Mouse (Mus musculus): ENCODE results near the gene Calml3. TPM values are rescaled to one million over a fixed set of nuclear protein-coding genes. Genes with fewer than 3 reads are reported as not detected.
A peak's percentile ranks its signal among the peaks of the same experiment; 100 is the strongest.

The Calml3 gene
- polyA plus RNA-seq, 1 experiment from 2014 or later: not detected

DNA sequence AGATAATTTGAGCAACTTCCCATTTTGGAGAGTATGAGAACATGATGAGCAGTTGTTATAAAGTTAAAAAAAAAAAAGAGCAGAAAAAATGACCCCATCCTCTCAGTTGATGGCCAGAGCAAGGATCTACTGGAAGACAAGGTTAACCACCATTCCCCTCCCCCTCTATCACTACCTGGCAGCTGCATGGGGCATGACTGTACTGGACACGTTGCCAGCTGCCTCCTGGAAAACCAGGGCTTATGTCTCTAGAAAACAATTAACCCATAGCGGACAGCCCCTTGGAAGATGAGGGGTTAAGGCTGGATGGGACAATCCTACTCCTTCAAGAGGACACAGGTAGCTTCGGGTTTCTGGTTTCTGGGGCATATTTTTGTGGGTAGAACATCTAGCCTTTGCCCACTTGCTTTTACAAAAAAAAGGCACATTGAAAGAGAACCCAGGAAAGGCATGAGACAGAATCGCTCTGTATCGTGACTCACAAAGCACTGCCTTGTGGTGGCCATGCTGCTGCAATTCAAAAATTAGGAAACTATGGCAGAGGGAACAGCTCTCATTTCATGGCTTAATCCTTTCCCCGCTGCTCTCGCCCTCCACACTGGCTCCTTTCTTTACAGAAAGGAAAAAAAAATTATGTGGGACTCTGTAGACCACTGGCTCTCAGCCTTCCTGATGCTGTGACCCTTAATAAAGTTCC is 3.2 kb upstream of the Calml3 start:
- ATAC-seq (ENCODE audit: low FRiP score, low read depth): no peak
- no peaks in the 10 kb centered on the region for H3K9me3 ChIP-seq
- H3K27ac ChIP-seq (replicated peaks): no peak overlapping the region
- no peaks in the 10 kb centered on the region for H3K4me1 ChIP-seq
- no peak overlapping the region for H3K4me3 ChIP-seq
- H3K36me3 ChIP-seq: no peaks in the 10 kb centered on the region
- no peaks in the 10 kb centered on the region for H3K27me3 ChIP-seq
- WGBS: 82% methylated on average over 7 of the region's 7 CpGs
- H3K4me2 ChIP-seq (replicated peaks): no peak overlapping the region
- H3K9ac ChIP-seq (replicated peaks): no peak overlapping the region

DNA sequence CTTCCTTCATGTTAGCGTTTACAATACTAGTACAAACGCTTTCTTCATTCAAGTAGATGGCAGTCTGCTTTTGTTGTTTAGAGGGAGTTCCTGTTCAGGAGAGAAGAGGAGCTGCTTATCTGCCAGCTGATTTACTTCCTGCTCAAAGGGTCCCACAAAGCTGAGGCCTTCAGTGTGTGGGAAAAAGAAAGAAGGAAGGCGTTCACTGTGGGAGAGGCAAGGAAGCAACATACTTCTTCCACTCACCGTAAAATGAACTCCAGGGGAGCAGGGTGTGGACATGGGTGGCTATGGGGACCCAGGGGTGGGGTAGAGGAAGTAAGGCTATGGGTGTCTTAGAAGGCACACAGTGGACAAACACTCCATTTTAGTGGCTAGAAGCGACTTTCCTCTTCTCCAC is 1.5 kb upstream of the Calml3 start:
- Histone ChIP-seq H3K9me3 (no peaks in the 10 kb centered on the region), H3K4me1 (no peaks in the 10 kb centered on the region), H3K4me3 (no peak overlapping the region), H3K36me3 (no peaks in the 10 kb centered on the region), H3K9ac (replicated peaks) (no peak overlapping the region), H3K27me3 (no peaks in the 10 kb centered on the region), H3K27ac (replicated peaks) (no peak overlapping the region), H3K4me2 (replicated peaks) (no peak overlapping the region)
- no peak for ATAC-seq (ENCODE audit: low FRiP score, low read depth)
- 87% methylated on average over 5 of the region's 5 CpGs for WGBS

DNA sequence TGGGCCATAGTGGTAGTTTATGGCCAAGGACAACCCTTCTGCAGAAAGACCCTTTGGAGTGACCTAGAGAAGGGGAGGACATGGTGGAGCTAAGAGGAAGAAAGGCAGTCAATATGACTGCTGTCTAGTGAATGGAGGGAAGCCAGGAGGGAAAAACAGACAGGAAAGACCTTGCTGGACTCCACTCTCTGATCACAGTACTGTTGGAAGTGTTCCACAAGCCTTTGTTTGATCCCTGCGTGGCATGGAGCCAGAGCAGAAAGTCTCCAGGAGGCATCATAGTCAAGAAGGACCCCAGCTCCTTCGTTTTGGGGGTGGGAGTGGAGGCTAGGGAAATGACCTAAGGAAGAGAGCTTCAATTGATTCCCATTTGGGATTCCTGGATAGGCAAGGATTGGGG is 1.0 kb upstream of the Calml3 start:
- no peaks in the 10 kb centered on the region for H3K9me3 ChIP-seq
- WGBS: 74% methylated on average over 2 of the region's 2 CpGs
- no peaks in the 10 kb centered on the region for H3K36me3 ChIP-seq
- H3K27me3 ChIP-seq: no peaks in the 10 kb centered on the region
- no peak overlapping the region for H3K27ac ChIP-seq (replicated peaks)
- no peak overlapping the region for H3K9ac ChIP-seq (replicated peaks)
- H3K4me1 ChIP-seq: no peaks in the 10 kb centered on the region
- no peak for ATAC-seq (ENCODE audit: low FRiP score, low read depth)
- H3K4me3 ChIP-seq: no peak overlapping the region
- H3K4me2 ChIP-seq (replicated peaks): no peak overlapping the region

DNA sequence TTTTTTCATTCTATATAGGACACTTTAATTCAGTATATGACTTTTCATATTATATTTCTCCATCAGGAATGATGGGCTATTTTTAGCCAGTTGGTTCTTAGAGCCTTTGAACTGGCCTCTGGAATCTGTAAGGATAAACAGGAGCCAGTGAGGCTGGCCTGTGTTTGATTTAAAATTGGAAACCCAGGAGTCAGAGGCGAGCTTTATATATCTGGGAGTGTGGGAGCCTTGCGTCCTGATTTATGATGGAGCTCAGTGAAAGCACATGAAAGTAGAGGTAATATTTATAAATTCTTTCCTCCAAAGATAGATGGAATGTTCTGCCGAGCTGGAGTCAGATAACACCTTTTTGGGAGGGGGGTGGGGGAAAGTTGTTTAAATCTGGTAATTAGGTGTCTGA is 4.7 kb downstream of the Calml3 start:
- no peak overlapping the region for H3K27ac ChIP-seq (replicated peaks)
- no peak overlapping the region for H3K4me2 ChIP-seq (replicated peaks)
- H3K9me3 ChIP-seq: no peaks in the 10 kb centered on the region
- no peak overlapping the region for H3K4me3 ChIP-seq
- ATAC-seq (ENCODE audit: low FRiP score, low read depth): no peak
- no peaks in the 10 kb centered on the region for H3K27me3 ChIP-seq
- H3K36me3 ChIP-seq: no peaks in the 10 kb centered on the region
- no peak overlapping the region for H3K9ac ChIP-seq (replicated peaks)
- H3K4me1 ChIP-seq: no peaks in the 10 kb centered on the region
- WGBS: 76% methylated on average over 3 of the region's 3 CpGs

DNA sequence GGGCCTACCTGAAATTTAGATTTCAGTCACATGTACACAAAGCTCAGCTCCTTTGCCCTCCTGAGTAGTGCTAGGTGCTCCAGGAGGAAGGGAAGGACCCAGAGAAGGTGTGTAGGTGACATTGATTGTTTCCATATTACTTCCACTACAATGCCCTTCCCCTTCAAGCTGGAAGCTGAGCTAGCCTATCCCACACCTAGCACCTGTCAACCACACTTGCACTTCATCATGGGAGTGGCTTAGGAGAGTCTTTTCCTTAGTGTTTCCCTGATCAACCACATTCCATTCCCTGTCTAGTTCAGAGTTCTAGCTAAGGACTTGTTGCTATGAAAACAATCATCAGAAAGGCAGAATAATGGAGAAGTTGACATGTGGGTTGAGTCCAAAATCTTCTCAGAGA is 5.4 kb downstream of the Calml3 start:
- Histone ChIP-seq H3K9ac (replicated peaks) (no peak overlapping the region), H3K27me3 (no peaks in the 10 kb centered on the region), H3K4me2 (replicated peaks) (no peak overlapping the region), H3K36me3 (no peaks in the 10 kb centered on the region), H3K4me3 (no peak overlapping the region), H3K4me1 (0 out of 2 replicates have a peak, but pooled peaks cover 3% of the 10 kb centered on the region), H3K9me3 (no peaks in the 10 kb centered on the region), H3K27ac (replicated peaks) (no peak overlapping the region)
- ATAC-seq (ENCODE audit: low FRiP score, low read depth): no peak

DNA sequence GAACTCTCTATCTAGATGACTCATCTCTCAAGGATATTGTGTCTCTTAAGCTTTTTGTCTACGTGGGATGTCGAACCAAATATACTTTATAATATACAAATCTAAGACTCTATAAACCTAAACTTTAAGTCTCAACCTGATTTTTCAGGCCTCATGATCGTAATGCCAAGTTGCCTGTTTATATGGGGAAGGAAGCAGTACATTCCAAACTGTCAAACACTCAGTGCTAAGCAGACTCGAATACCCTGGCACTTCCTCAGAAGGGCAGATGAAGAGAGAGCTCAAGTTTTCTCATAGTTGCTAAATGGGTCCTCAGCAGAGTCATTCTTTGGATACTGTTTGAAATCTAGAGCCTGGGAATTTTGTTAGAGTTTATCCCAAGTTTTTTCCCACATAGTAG is 7.5 kb downstream of the Calml3 start:
- no peaks in the 10 kb centered on the region for H3K36me3 ChIP-seq
- 88% methylated on average over 4 of the region's 4 CpGs for WGBS
- no peak for ATAC-seq (ENCODE audit: low FRiP score, low read depth)
- H3K27me3 ChIP-seq: no peaks in the 10 kb centered on the region
- H3K4me3 ChIP-seq: no peak overlapping the region
- no peaks in the 10 kb centered on the region for H3K9me3 ChIP-seq
- H3K9ac ChIP-seq (replicated peaks): no peak overlapping the region
- H3K4me2 ChIP-seq (replicated peaks): no peak overlapping the region
- H3K27ac ChIP-seq (replicated peaks): no peak overlapping the region
- 0 out of 2 replicates have a peak, but pooled peaks cover 3% of the 10 kb centered on the region for H3K4me1 ChIP-seq

DNA sequence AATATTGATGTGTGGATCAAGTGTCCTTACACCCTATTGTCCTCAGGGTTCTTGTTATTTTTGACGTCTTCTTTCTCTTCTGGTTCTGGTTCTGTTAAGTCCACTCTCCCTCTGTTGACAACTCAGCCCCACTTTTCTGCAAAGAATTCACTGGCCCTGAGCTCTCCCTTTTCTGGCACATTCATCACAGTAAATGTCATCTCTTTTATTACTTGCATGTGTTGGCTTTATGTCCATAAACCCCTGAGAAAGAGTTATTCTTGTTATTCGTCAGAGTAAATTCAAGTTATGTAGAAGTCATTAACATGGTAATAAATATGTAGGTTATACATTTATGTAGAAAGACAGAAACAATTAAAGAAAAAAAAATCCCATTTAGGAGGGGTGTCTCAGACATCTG is 14.6 kb downstream of the Calml3 start:
- H3K4me3 ChIP-seq: no peak overlapping the region
- 91% methylated on average over 2 of the region's 2 CpGs for WGBS

DNA sequence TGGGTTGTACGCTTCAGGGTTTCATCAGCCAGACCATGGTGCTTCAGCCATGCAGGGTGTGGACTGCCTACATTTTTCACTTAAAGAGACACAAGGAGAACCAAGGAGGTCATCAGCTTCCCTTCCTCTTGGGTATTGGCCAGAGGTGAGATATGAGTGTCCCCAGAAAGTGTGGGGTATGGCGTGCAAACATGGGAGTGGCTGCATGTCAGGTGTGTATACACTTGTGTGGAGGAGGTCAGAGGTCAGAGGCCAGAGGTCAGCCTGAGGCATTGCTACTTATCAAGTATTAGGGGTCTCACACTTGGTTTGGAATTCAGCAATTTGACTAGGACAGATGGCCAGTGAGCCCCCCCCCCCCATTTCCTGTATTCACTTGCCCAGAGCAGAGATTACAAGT is 15.5 kb downstream of the Calml3 start:
- no peak overlapping the region for H3K4me3 ChIP-seq
- no peaks in the 10 kb centered on the region for H3K4me1 ChIP-seq
- 87% methylated on average over 2 of the region's 2 CpGs for WGBS
- no peaks in the 10 kb centered on the region for H3K36me3 ChIP-seq
- no peak overlapping the region for H3K9ac ChIP-seq (replicated peaks)
- no peaks in the 10 kb centered on the region for H3K9me3 ChIP-seq
- no peak for ATAC-seq (ENCODE audit: low FRiP score, low read depth)
- no peak overlapping the region for H3K27ac ChIP-seq (replicated peaks)
- no peaks in the 10 kb centered on the region for H3K27me3 ChIP-seq
- no peak overlapping the region for H3K4me2 ChIP-seq (replicated peaks)

More for the DNA sequence above, 14.6 kb downstream of the Calml3 start:
- Histone ChIP-seq H3K9ac (replicated peaks) (no peak overlapping the region), H3K27ac (replicated peaks) (no peak overlapping the region), H3K27me3 (no peaks in the 10 kb centered on the region), H3K9me3 (no peaks in the 10 kb centered on the region), H3K36me3 (no peaks in the 10 kb centered on the region), H3K4me2 (replicated peaks) (no peak overlapping the region), H3K4me1 (0 out of 2 replicates have a peak, but pooled peaks cover 3% of the 10 kb centered on the region)
- ATAC-seq (ENCODE audit: low FRiP score, low read depth): no peak

DNA sequence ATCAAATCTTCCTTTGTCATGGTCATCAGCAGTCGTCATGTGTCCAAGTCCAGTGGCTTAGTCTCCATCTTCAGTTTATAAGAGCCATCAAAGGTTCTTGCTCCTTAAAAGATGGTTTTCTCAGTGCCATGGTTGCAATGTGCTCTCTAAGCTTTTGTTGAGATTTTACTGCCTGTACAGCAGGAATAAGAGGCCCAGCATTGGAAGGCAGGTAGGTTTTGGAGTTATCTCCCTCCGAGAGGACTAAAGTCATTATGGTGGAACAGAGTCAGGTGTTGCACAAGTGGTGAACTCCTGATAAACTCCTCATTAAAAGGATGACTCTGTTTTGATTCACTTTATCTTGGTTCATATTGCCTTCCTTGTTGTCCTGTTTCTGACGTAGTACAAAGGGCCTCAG is 16.5 kb downstream of the Calml3 start:
- H3K27ac ChIP-seq (replicated peaks): no peak overlapping the region
- no peaks in the 10 kb centered on the region for H3K9me3 ChIP-seq
- H3K9ac ChIP-seq (replicated peaks): no peak overlapping the region
- no peaks in the 10 kb centered on the region for H3K36me3 ChIP-seq
- WGBS: 91% methylated on average over 3 of the region's 3 CpGs
- no peaks in the 10 kb centered on the region for H3K27me3 ChIP-seq
- H3K4me3 ChIP-seq: no peak overlapping the region
- no peaks in the 10 kb centered on the region for H3K4me1 ChIP-seq
- no peak overlapping the region for H3K4me2 ChIP-seq (replicated peaks)
- ATAC-seq (ENCODE audit: low FRiP score, low read depth): no peak

DNA sequence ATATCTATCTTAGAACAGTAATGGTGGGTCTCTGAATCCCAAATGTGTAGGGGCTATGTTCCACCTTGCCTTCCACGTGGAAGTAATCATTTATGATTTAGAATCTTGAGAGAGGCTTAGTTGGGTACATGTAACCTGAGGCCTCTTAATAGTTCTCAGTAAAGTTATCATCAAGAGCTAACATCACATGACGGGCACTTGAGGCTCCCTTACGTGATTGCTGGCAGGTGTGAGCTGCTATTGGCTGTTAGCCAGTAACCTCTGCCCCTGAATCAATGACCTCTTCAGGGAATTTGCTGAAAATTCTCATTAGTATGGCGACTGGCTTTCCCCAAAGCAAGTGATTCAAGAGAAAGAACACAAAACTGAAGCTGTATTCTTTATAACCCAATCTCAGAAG is 17.0 kb downstream of the Calml3 start:
- Histone ChIP-seq H3K27me3 (no peaks in the 10 kb centered on the region), H3K4me3 (no peak overlapping the region), H3K9me3 (no peaks in the 10 kb centered on the region), H3K4me2 (replicated peaks) (no peak overlapping the region), H3K27ac (replicated peaks) (no peak overlapping the region), H3K9ac (replicated peaks) (no peak overlapping the region), H3K4me1 (no peaks in the 10 kb centered on the region), H3K36me3 (no peaks in the 10 kb centered on the region)
- WGBS: 71% methylated on average over 4 of the region's 4 CpGs
- ATAC-seq (ENCODE audit: low FRiP score, low read depth): no peak

DNA sequence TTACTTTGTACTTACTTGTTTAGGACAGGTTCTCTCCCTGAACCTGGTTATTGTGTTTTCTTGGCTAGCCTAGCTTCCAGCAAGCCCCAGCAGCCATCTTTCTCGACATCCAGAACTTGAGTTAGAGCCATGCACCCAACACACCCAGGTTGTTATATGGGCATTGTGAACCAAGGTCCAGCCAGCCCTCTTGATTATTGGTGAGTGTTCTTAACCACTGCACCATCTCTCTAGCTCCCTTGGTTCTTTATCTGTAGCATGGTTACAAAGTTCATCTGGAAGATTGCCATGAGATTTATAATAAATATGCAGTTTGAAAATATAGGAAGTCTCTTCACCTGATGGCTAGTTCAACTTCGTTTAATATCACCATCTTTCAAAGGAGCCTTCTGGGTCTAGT is 20.5 kb downstream of the Calml3 start:
- Histone ChIP-seq H3K4me1 (no peaks in the 10 kb centered on the region), H3K27me3 (no peaks in the 10 kb centered on the region), H3K27ac (replicated peaks) (no peak overlapping the region), H3K36me3 (no peaks in the 10 kb centered on the region), H3K4me3 (no peak overlapping the region), H3K4me2 (replicated peaks) (no peak overlapping the region), H3K9ac (replicated peaks) (no peak overlapping the region), H3K9me3 (no peaks in the 10 kb centered on the region)
- ATAC-seq (ENCODE audit: low FRiP score, low read depth): no peak
- 87% methylated on average over 2 of the region's 2 CpGs for WGBS

DNA sequence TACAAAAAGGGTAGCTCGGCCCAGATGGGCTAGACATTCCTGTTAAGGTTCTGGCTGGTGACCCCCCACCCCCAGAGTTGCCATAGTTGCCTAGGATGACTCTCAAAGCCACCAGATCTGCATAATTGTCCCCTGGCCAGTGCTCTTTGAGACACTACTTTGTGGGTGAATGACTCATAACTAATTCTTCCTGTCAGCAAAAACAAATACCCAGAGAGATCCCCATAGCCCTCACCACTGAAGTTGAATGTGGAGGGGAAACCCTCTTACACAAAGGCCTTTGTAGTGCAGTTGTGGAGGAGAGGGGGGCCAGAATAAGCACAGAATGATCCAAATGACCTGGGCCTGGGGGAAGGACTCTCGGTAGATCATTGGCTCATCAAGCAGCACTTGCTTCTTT is 21.6 kb downstream of the Calml3 start:
- 24% methylated on average over 2 of the region's 2 CpGs for WGBS

More for the DNA sequence above, 21.6 kb downstream of the Calml3 start:
- ATAC-seq (ENCODE audit: low FRiP score, low read depth): peak; percentile 41; the same call in 1 of the 2 replicates
- H3K4me3 ChIP-seq: no peak overlapping the region
- no peak overlapping the region for H3K4me2 ChIP-seq (replicated peaks)
- H3K4me1 ChIP-seq: no peaks in the 10 kb centered on the region
- no peaks in the 10 kb centered on the region for H3K9me3 ChIP-seq
- H3K27ac ChIP-seq (replicated peaks): no peak overlapping the region
- no peaks in the 10 kb centered on the region for H3K36me3 ChIP-seq
- no peaks in the 10 kb centered on the region for H3K27me3 ChIP-seq
- H3K9ac ChIP-seq (replicated peaks): no peak overlapping the region
